Mouse (Mus musculus) ES-Bruce4 (cell line): Measurements from ENCODE around the gene Cep295nl. TPM values are rescaled to one million over a fixed set of nuclear protein-coding genes. Genes with fewer than 3 reads are reported as not detected.
A peak's percentile ranks its signal among the peaks of the same experiment; 100 is the strongest.

Source experiments
- H3K27ac ChIP-seq: 2 replicates; pipeline ENCODE4 v1.5.1; 2012; ENCODE audit warnings: low read length, inconsistent platforms; ENCODE audit not compliant: insufficient read depth
- H3K27me3 ChIP-seq: 2 replicates; pipeline ENCODE4 v1.6.1; 2012; ENCODE audit warnings: mild to moderate bottlenecking, low read length, inconsistent platforms; ENCODE audit not compliant: control insufficient read depth, poor library complexity, insufficient read depth, severe bottlenecking
- H3K36me3 ChIP-seq: 2 replicates; pipeline ENCODE4 v1.6.1; 2012; ENCODE audit warnings: inconsistent platforms, mild to moderate bottlenecking, low read length, moderate library complexity; ENCODE audit not compliant: control insufficient read depth, poor library complexity, insufficient read depth, severe bottlenecking
- H3K4me1 ChIP-seq: one replicate; pipeline ENCODE4 v1.8.1; 2011; ENCODE audit warnings: low read length; ENCODE audit not compliant: control insufficient read depth, insufficient read depth
- H3K4me3 ChIP-seq: 2 replicates; pipeline ENCODE4 v1.5.1; 2011; ENCODE audit warnings: low read depth, mild to moderate bottlenecking, low read length
- H3K9ac ChIP-seq: 2 replicates; pipeline ENCODE4 v1.6.1; 2012; ENCODE audit warnings: low read depth, mild to moderate bottlenecking, inconsistent platforms; ENCODE audit not compliant: poor library complexity, severe bottlenecking
- H3K9me3 ChIP-seq: replicated peaks from 2 replicates; pipeline ENCODE4 v1.6.1; 2012; ENCODE audit warnings: mild to moderate bottlenecking, low read length, inconsistent platforms; ENCODE audit not compliant: control insufficient read depth, poor library complexity, insufficient read depth, severe bottlenecking
- CTCF ChIP-seq: IDR thresholded peaks from one replicate; pipeline ENCODE4 v1.8.1; 2011; ENCODE audit warnings: low read depth, low read length
- EP300 ChIP-seq: IDR thresholded peaks from 2 replicates; pipeline ENCODE4 v1.6.1; 2011; ENCODE audit warnings: low read depth, low read length; ENCODE audit not compliant: insufficient read depth
- POLR2A ChIP-seq: IDR thresholded peaks from one replicate; pipeline ENCODE4 v1.8.1; 2011; ENCODE audit warnings: low read length; ENCODE audit not compliant: insufficient read depth
- polyA plus RNA-seq: library from polyadenylated mRNA; stranded (reverse); fragments of >200 nt; gene quantifications from 2 replicates; pipeline ENCODE4 v1.2.4, GENCODE M21; 2011; ENCODE audit warnings: low read depth; ENCODE audit not compliant: missing spikeins, insufficient read depth, insufficient read length

The Cep295nl gene
- polyA plus RNA-seq, 1 experiment = 0.64 TPM

DNA sequence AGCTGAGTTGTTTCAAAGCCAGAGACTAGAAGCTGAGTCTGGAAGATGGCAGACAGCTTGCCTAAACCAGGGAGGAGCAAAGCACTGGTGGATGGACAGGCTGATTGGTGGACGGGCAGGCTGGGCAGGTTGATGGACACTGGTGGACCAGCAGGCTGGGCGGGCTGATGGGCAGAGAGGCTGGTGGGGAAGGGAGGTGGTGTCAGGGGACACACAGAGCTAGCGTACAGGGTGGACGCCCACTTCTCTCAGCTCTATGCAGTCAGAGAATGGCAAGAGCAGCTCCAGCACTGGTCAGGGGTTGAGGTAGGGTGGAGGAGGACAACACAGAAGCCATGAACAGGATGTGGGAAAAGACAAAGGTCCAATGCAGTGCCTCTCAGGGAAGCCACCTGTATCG is 27.0 kb upstream of the Cep295nl start:
- no peak overlapping the region for H3K9ac ChIP-seq

DNA sequence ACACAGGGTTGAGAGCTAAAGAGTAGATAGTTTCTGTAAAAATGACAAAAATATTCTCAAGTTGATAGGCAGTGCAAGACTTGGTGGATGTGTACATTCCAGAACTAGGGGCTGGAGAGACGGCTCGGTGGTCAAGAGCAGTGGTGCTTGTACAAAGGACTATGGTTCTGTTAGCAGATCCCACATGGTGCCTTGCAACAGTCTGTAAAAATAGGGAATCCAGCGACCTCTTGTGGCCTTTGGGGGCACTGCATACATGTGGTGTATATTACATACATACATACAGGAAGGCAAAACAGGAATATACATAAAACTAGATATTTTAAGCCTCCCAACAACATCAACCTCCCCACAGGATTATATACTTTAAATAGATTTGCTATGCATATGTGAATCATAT is 26.0 kb upstream of the Cep295nl start:
- Histone ChIP-seq H3K27me3 (no peaks in the 10 kb centered on the region), H3K9ac (no peak overlapping the region), H3K36me3 (no peaks in the 10 kb centered on the region), H3K4me1 (no peaks in the 10 kb centered on the region), H3K27ac (no peak overlapping the region), H3K9me3 (no peaks in the 10 kb centered on the region), H3K4me3 (no peak overlapping the region)
- TF ChIP-seq EP300 = no peak
- TF ChIP-seq CTCF = peak; percentile 26

More for the DNA sequence above, 27.0 kb upstream of the Cep295nl start:
- no peaks in the 10 kb centered on the region for H3K36me3 ChIP-seq
- no peaks in the 10 kb centered on the region for H3K9me3 ChIP-seq
- no peaks in the 10 kb centered on the region for H3K4me1 ChIP-seq
- H3K4me3 ChIP-seq = no peak overlapping the region
- TF ChIP-seq EP300 (no peak), CTCF (no peak), POLR2A (no peak)
- no peaks in the 10 kb centered on the region for H3K27me3 ChIP-seq
- H3K27ac ChIP-seq = no peak overlapping the region

DNA sequence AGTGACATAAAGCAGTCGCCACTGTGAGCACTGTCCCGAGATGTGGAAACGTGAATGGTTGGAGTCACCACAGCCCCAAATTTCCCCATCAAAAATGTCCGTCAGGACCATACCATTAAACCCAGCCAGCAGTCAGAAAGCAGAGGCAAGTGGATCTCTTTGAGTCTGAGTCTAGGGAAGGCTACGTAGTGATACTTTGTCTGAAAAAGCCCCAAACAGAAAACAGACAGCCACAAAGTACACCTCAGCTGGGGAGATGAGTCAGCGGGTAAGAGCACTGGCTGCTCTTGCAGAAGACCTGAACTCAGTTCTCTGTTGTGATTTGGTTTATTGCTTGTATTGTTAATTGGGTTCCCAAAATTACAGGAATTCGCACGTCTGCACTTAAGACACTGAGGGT is 24.3 kb upstream of the Cep295nl start:
- no peaks in the 10 kb centered on the region for H3K4me1 ChIP-seq
- H3K27ac ChIP-seq = no peak overlapping the region
- no peaks in the 10 kb centered on the region for H3K36me3 ChIP-seq
- no peaks in the 10 kb centered on the region for H3K27me3 ChIP-seq
- no peak overlapping the region for H3K9ac ChIP-seq
- TF ChIP-seq EP300 = no peak
- no peak for TF ChIP-seq CTCF
- no peak for TF ChIP-seq POLR2A
- no peaks in the 10 kb centered on the region for H3K9me3 ChIP-seq
- H3K4me3 ChIP-seq = no peak overlapping the region

DNA sequence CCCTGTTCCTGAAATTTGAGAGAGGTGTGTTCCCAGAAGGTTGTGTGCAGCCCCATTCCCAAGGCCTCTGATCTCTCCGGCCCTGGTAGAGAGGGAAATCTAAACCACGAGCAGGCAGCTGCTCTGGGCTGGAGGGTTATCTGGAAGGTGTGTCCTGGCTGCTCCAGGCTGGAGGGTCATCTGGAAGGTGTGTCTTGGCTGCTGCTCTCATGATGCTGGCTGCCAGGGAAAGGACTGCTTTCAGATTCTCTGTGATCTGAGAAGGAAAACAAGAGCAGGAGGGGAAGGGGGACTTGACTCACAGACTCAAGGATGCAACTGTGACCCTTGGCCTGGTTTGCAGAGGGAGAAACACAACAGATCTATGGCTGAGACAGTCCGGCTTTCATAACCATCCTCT is 23.8 kb upstream of the Cep295nl start:
- H3K4me1 ChIP-seq = no peaks in the 10 kb centered on the region
- H3K27me3 ChIP-seq = no peaks in the 10 kb centered on the region
- no peak overlapping the region for H3K9ac ChIP-seq

DNA sequence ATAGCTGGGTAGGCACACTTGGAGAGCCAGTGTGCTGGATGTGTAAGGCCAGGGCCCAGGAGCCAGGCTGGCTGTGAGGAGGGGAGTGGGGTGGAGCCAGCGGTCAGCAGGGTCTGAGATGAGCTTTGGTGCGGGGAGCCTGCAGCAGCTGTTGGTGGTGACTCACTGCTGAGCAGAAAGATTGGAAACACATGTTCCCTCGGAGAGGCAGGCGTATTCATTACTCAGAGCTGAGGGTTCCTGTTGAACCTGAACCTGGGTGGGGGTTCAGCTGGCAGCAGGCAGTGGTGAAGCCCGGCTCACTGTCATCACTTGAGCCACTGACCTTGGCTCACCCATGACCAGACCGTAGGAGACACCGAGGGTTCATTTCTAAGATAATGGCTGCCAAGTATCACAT is 22.9 kb upstream of the Cep295nl start:
- Histone ChIP-seq H3K27ac (no peak overlapping the region), H3K27me3 (no peaks in the 10 kb centered on the region), H3K9ac (no peak overlapping the region), H3K4me3 (no peak overlapping the region), H3K9me3 (no peaks in the 10 kb centered on the region), H3K4me1 (peaks cover 4% of the 10 kb centered on the region), H3K36me3 (no peaks in the 10 kb centered on the region)
- TF ChIP-seq EP300 (no peak), POLR2A (no peak), CTCF (no peak)

More for the DNA sequence above, 23.8 kb upstream of the Cep295nl start:
- Histone ChIP-seq H3K9me3 (no peaks in the 10 kb centered on the region), H3K27ac (no peak overlapping the region), H3K36me3 (no peaks in the 10 kb centered on the region), H3K4me3 (no peak overlapping the region)
- TF ChIP-seq EP300 (no peak), CTCF (no peak), POLR2A (no peak)

DNA sequence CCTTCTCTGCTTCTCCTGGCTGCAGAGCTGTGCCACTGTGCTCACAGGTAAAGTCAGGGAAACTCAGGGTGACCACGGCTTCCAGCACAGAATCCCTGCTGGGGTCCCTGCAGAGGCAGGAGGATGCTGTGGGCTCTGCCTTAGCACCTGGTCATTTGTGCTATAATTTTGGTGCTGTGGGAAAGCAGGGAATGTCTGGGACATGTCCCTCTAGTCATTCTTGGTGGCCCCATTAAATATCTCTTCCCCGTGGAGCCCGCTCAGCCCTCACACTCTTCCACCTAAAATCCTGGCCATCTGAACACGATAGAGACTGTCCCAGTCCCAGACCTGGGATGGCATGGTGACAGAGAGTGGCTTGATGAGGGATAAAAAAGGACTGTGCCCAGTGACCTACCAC is 21.7 kb upstream of the Cep295nl start:
- Histone ChIP-seq H3K4me3 (no peak overlapping the region), H3K4me1 (peaks cover 4% of the 10 kb centered on the region), H3K36me3 (no peaks in the 10 kb centered on the region), H3K27ac (no peak overlapping the region), H3K9ac (no peak overlapping the region), H3K9me3 (no peaks in the 10 kb centered on the region), H3K27me3 (no peaks in the 10 kb centered on the region)
- TF ChIP-seq EP300 = no peak
- TF ChIP-seq CTCF = no peak
- no peak for TF ChIP-seq POLR2A
